Mouse (Mus musculus) layer of hippocampus, postnatal 25 days (tissue): ENCODE data around the gene Coro1a. TPM values are rescaled to one million over a fixed set of nuclear protein-coding genes. Genes with fewer than 3 reads are reported as not detected.

Experiments
- total RNA-seq, 2 experiments: library from RNA; stranded (reverse); gene quantifications; 2 replicates each; pipeline ENCODE4 v1.2.3; 2021

Gene Coro1a
- total RNA-seq, 2 experiments from 2014 or later = 129 to 139 TPM

Other genes starting within 250 kb of the Coro1a start
- 1 to 10 TPM in 1 of 2 experiments, under 1 TPM in 1; 0.76 to 1.0 TPM for gene Atp2a1, start 244.7 kb downstream of the Coro1a start, total RNA-seq
- gene Sh2b1, start 232.4 kb downstream of the Coro1a start, total RNA-seq = 10 to 100 TPM; 70.8 to 73.1 TPM
- 10 to 100 TPM; 77.2 to 78.8 TPM for gene Tufm, start 220.4 kb downstream of the Coro1a start, total RNA-seq
- gene Atxn2l, start 204.3 kb downstream of the Coro1a start, total RNA-seq = 100 to 1,000 TPM; 101 to 134 TPM
- 100 to 1,000 TPM; 184 to 193 TPM for gene Eif3c, start 141.4 kb downstream of the Coro1a start, total RNA-seq
- gene Apobr, start 122.8 kb downstream of the Coro1a start, total RNA-seq = 1 to 10 TPM in 1 of 2 experiments, under 1 TPM in 1; 0.28 to 1.1 TPM
- 10 to 100 TPM; 30.3 to 37.4 TPM for gene Cln3, start 122.0 kb downstream of the Coro1a start, total RNA-seq
- not detected for gene Il27, start 112.8 kb downstream of the Coro1a start, total RNA-seq
- gene Nupr1, start 76.9 kb downstream of the Coro1a start, total RNA-seq = 1 to 10 TPM; 5.8 to 8.6 TPM
- 10 to 100 TPM; 30.5 to 35.1 TPM for gene Sgf29, start 58.5 kb downstream of the Coro1a start, total RNA-seq
- 10 to 100 TPM in 1 of 2 experiments, 1 to 10 TPM in 1; 9.5 to 11.1 TPM for gene Sult1a1, start 31.4 kb downstream of the Coro1a start, total RNA-seq
- gene Bola2, start 12.4 kb downstream of the Coro1a start, total RNA-seq = 100 to 1,000 TPM; 104 to 112 TPM
- 10 to 100 TPM; 16.4 to 19.4 TPM for gene Slx1b, start 12.0 kb downstream of the Coro1a start, total RNA-seq
- gene Mapk3, start 51.8 kb upstream of the Coro1a start, total RNA-seq = 100 to 1,000 TPM; 147 to 168 TPM
- gene Gdpd3, start 58.5 kb upstream of the Coro1a start, total RNA-seq = 1 to 10 TPM; 1.7 to 4.3 TPM
- 100 to 1,000 TPM; 268 to 293 TPM for gene Ypel3, start 69.2 kb upstream of the Coro1a start, total RNA-seq
- under 1 TPM; 0.39 to 0.82 TPM for gene Tbx6, start 73.7 kb upstream of the Coro1a start, total RNA-seq
- 10 to 100 TPM; 53.3 to 55.0 TPM for gene Ppp4c, start 84.7 kb upstream of the Coro1a start, total RNA-seq
- 10 to 100 TPM; 80.3 to 95.6 TPM for gene Fam57b, start 89.9 kb upstream of the Coro1a start, total RNA-seq
- not detected for gene 4930451I11Rik, start 123.9 kb upstream of the Coro1a start, total RNA-seq
- gene Doc2a, start 139.6 kb upstream of the Coro1a start, total RNA-seq = 10 to 100 TPM; 15.6 to 16.2 TPM
- gene Hirip3, start 154.2 kb upstream of the Coro1a start, total RNA-seq = 10 to 100 TPM; 19.5 to 31.1 TPM
- 10 to 100 TPM; 50.7 to 51.7 TPM for gene Ino80e, start 154.6 kb upstream of the Coro1a start, total RNA-seq
- gene Taok2, start 176.9 kb upstream of the Coro1a start, total RNA-seq = 100 to 1,000 TPM; 150 to 163 TPM
- 10 to 100 TPM; 20.2 to 25.5 TPM for gene Tmem219, start 215.1 kb upstream of the Coro1a start, total RNA-seq
- gene Kctd13, start 221.1 kb upstream of the Coro1a start, total RNA-seq = 100 to 1,000 TPM; 150 to 160 TPM
- 10 to 100 TPM; 33.4 to 36.6 TPM for gene Asphd1, start 241.8 kb upstream of the Coro1a start, total RNA-seq
- gene Sez6l2, start 242.8 kb upstream of the Coro1a start, total RNA-seq = 100 to 1,000 TPM; 411 to 438 TPM